Mouse (Mus musculus) left cerebral cortex, postnatal 14 days (tissue): ENCODE measurements around the gene Hjurp. TPM values are rescaled to one million over a fixed set of nuclear protein-coding genes. Genes with fewer than 3 reads are reported as not detected.

Experiments used
- DNase-seq, 2 experiments: peaks; one replicate each; pipeline ENCODE4 v3.0.0; 2021 to 2022; ENCODE audit warnings: low spot score in 2 of 2, mixed read lengths in 1 of 2
- intact Hi-C: fragments of 180-260 bp; cut with DNase I; formaldehyde crosslinking; loops from one replicate; pipeline ENCODE4 v1.15.1; 2025
- total RNA-seq, 2 experiments: library from RNA; stranded (reverse); gene quantifications; 2 replicates each; pipeline ENCODE4 v1.2.3; 2021

The Hjurp gene
- total RNA-seq, 2 experiments from 2014 or later: 36.8 to 38.3 TPM

GRCm38 (mm10) chr1:88253106-88253505 lies 24.3 kb downstream of the Hjurp start:
- DNase-seq: no peak

GRCm38 (mm10) chr1:88250023-88250422 lies 27.4 kb downstream of the Hjurp start:
- no peak for DNase-seq
- intact Hi-C loops: no loop called here

More at GRCm38 (mm10) chr1:88253106-88253505, 24.3 kb downstream of the Hjurp start:
- intact Hi-C loops: no loop called here

GRCm38 (mm10) chr1:88249596-88249995 lies 27.8 kb downstream of the Hjurp start:
- DNase-seq: no peak
- intact Hi-C loops: no loop called here

- intact Hi-C loops: no loop called here
- DNase-seq: no peak
Observed at GRCm38 (mm10) chr1:88248658-88249057, 28.8 kb downstream of the Hjurp start.

- DNase-seq: no peak
- intact Hi-C loops: no loop called here
Observed at GRCm38 (mm10) chr1:88247660-88248059, 29.8 kb downstream of the Hjurp start.

- intact Hi-C loops: no loop called here
- no peak for DNase-seq
Observed at GRCm38 (mm10) chr1:88246386-88246785, 31.0 kb downstream of the Hjurp start.

GRCm38 (mm10) chr1:88245881-88246280 lies 31.6 kb downstream of the Hjurp start:
- no peak for DNase-seq
- intact Hi-C loops: no loop called here

- intact Hi-C loops: no loop called here
Observed at GRCm38 (mm10) chr1:88243861-88244260, 33.6 kb downstream of the Hjurp start.

GRCm38 (mm10) chr1:88240579-88240978 lies 36.9 kb downstream of the Hjurp start:
- intact Hi-C loops: no loop called here
- DNase-seq: no peak

More at GRCm38 (mm10) chr1:88243861-88244260, 33.6 kb downstream of the Hjurp start:
- DNase-seq: no peak

GRCm38 (mm10) chr1:88240072-88240471 lies 37.4 kb downstream of the Hjurp start:
- no peak for DNase-seq
- intact Hi-C loops: no loop called here

GRCm38 (mm10) chr1:88238771-88239170 lies 38.7 kb downstream of the Hjurp start:
- no peak for DNase-seq
- intact Hi-C loops: no loop called here

GRCm38 (mm10) chr1:88237311-88237710 lies 40.1 kb downstream of the Hjurp start:
- DNase-seq: no peak
- intact Hi-C loops: no loop called here

- intact Hi-C loops: no loop called here
Observed at GRCm38 (mm10) chr1:88235894-88236415, 41.5 kb downstream of the Hjurp start.

GRCm38 (mm10) chr1:88235046-88235893 lies 42.2 kb downstream of the Hjurp start:
- DNase-seq: no peak
- intact Hi-C loops: no loop called here

More at GRCm38 (mm10) chr1:88235894-88236415, 41.5 kb downstream of the Hjurp start:
- no peak for DNase-seq

GRCm38 (mm10) chr1:88234646-88235045 lies 42.8 kb downstream of the Hjurp start:
- DNase-seq: no peak
- intact Hi-C loops: no loop called here

- intact Hi-C loops: no loop called here
- no peak for DNase-seq
Observed at GRCm38 (mm10) chr1:88234248-88234610, 43.2 kb downstream of the Hjurp start.

GRCm38 (mm10) chr1:88233421-88234247 lies 43.8 kb downstream of the Hjurp start:
- intact Hi-C loops: no loop called here
- no peak for DNase-seq

GRCm38 (mm10) chr1:88232664-88233380 lies 44.6 kb downstream of the Hjurp start:
- intact Hi-C loops: no loop called here

GRCm38 (mm10) chr1:88231803-88232499 lies 45.5 kb downstream of the Hjurp start:
- no peak for DNase-seq
- intact Hi-C loops: no loop called here

More at GRCm38 (mm10) chr1:88232664-88233380, 44.6 kb downstream of the Hjurp start:
- DNase-seq: no peak
